Mouse (Mus musculus): ENCODE measurements around the gene Gm45233.
"Not testable (repeated sequence)": the region's sequence is repeated elsewhere in the genome, so short reads cannot be mapped to it uniquely, and the experiment has no call there.

The Gm45233 gene

GRCm38 (mm10) chr7:43443917-43444293 lies at the start of gene Gm45233, which contains the start of gene Etfb:
Gm45233 (plus strand) TSS chr7:43444128.
Etfb (plus strand) TSS chr7:43444083.
- DNase-seq (ENCODE audit: low read depth, low spot score): peak; percentile 92

GRCm38 (mm10) chr7:43399501-43399900 lies 44.4 kb upstream of the Gm45233 start:
- no peak for DNase-seq (ENCODE audit: low read depth, low spot score)

GRCm38 (mm10) chr7:43402718-43403117 lies 41.2 kb upstream of the Gm45233 start:
- DNase-seq (ENCODE audit: low read depth, low spot score): no peak

GRCm38 (mm10) chr7:43407573-43407972 lies 36.4 kb upstream of the Gm45233 start:
- DNase-seq (ENCODE audit: low read depth, low spot score): no peak

GRCm38 (mm10) chr7:43408131-43408553 lies 35.8 kb upstream of the Gm45233 start, which contains the start of gene Siglecg:
Siglecg (plus strand) TSS chr7:43408204.
- no peak for DNase-seq (ENCODE audit: low read depth, low spot score)

- no peak for DNase-seq (ENCODE audit: low read depth, low spot score)
Measured at GRCm38 (mm10) chr7:43409084-43409483, 34.8 kb upstream of the Gm45233 start.

GRCm38 (mm10) chr7:43411724-43412123 lies 32.2 kb upstream of the Gm45233 start:
- not testable (repeated sequence) for DNase-seq (ENCODE audit: low read depth, low spot score)

- DNase-seq (ENCODE audit: low read depth, low spot score): no peak
Measured at GRCm38 (mm10) chr7:43417298-43417697, 26.6 kb upstream of the Gm45233 start.

- DNase-seq (ENCODE audit: low read depth, low spot score): peak; percentile 66
Measured at GRCm38 (mm10) chr7:43422995-43423617, 20.8 kb upstream of the Gm45233 start.

GRCm38 (mm10) chr7:43423991-43424625 lies 19.8 kb upstream of the Gm45233 start:
- no peak for DNase-seq (ENCODE audit: low read depth, low spot score)

GRCm38 (mm10) chr7:43427406-43427805 lies 16.5 kb upstream of the Gm45233 start, which contains the start of gene Lim2:
Lim2 (plus strand) TSS chr7:43427670.
- DNase-seq (ENCODE audit: low read depth, low spot score): no peak

GRCm38 (mm10) chr7:43429500-43429899 lies 14.4 kb upstream of the Gm45233 start:
- DNase-seq (ENCODE audit: low read depth, low spot score): no peak

GRCm38 (mm10) chr7:43432891-43433290 lies 11.0 kb upstream of the Gm45233 start:
- no peak for DNase-seq (ENCODE audit: low read depth, low spot score)

- DNase-seq (ENCODE audit: low read depth, low spot score): no peak
Measured at GRCm38 (mm10) chr7:43434676-43435075, 9.3 kb upstream of the Gm45233 start.

GRCm38 (mm10) chr7:43436341-43437255 lies 7.3 kb upstream of the Gm45233 start, which contains the start of gene Nkg7:
Nkg7 (plus strand) TSS chr7:43437073.
- no peak for DNase-seq (ENCODE audit: low read depth, low spot score)

GRCm38 (mm10) chr7:43438611-43439010 lies 5.3 kb upstream of the Gm45233 start:
- no peak for DNase-seq (ENCODE audit: low read depth, low spot score)

GRCm38 (mm10) chr7:43440482-43440881 lies 3.4 kb upstream of the Gm45233 start, which contains the start of gene Cldnd2:
Cldnd2 (plus strand) TSS chr7:43440782.
- DNase-seq (ENCODE audit: low read depth, low spot score): no peak

- no peak for DNase-seq (ENCODE audit: low read depth, low spot score)
Measured at GRCm38 (mm10) chr7:43441071-43441470, 2.9 kb upstream of the Gm45233 start.

GRCm38 (mm10) chr7:43442684-43443083 lies 1.2 kb upstream of the Gm45233 start:
- no peak for DNase-seq (ENCODE audit: low read depth, low spot score)

- DNase-seq (ENCODE audit: low read depth, low spot score): peak; percentile 52
Measured at GRCm38 (mm10) chr7:43443126-43443916, 607 bp upstream of the Gm45233 start.

GRCm38 (mm10) chr7:43447801-43448200 lies 3.9 kb downstream of the Gm45233 start:
- DNase-seq (ENCODE audit: low read depth, low spot score): no peak

All from embryo, embryonic 11.5 days (tissue).